Mouse (Mus musculus) testis, adult 2 months (tissue): Measurements from ENCODE around the gene Srcap.

Experiments used
- CTCF ChIP-seq: fragments of 200-500 bp; IDR thresholded peaks from 2 replicates; pipeline ENCODE4 v1.5.1; 2012; ENCODE audit warnings: low read depth, mild to moderate bottlenecking, inconsistent platforms, low read length, moderate library complexity; ENCODE audit not compliant: control insufficient read depth, insufficient read depth, insufficient replicate concordance
- POLR2A ChIP-seq: fragments of 200-500 bp; IDR thresholded peaks from 2 replicates; pipeline ENCODE4 v1.6.1; 2012; ENCODE audit warnings: low read depth, mild to moderate bottlenecking, inconsistent platforms, low read length, moderate library complexity; ENCODE audit not compliant: control insufficient read depth

- TF ChIP-seq POLR2A (peak; percentile 42; the same call in 1 of the 2 replicates), CTCF (no peak)
Observed at GRCm38 (mm10) chr7:127573503-127574008, 61.8 kb downstream of the Srcap start.
